Mouse (Mus musculus) forebrain, postnatal 0 days (tissue): ENCODE measurements around the gene Rtkn. TPM values are rescaled to one million over a fixed set of nuclear protein-coding genes. Genes with fewer than 3 reads are reported as not detected.
A peak's percentile ranks its signal among the peaks of the same experiment; 100 is the strongest.

ENCODE experiments used
- ATAC-seq: fragments of 200-750 bp; cut with Nextera tagmentation; 2 replicates; pipeline ENCODE4 v1.8.0; 2017; ENCODE audit warnings: mild to moderate bottlenecking, moderate library complexity
- DNase-seq: peaks from one replicate; pipeline ENCODE4 v3.0.0-alpha.2; 2015
- H3K27ac ChIP-seq: fragments of 300-500 bp; sonication (generic); 2 replicates; pipeline ENCODE4 v1.5.1; 2014; ENCODE audit warnings: low read depth, mild to moderate bottlenecking, antibody characterized with exemption, low read length, moderate library complexity, mixed read lengths
- H3K27me3 ChIP-seq: fragments of 300-500 bp; sonication (generic); 2 replicates; pipeline ENCODE4 v1.6.1; 2014; ENCODE audit warnings: mild to moderate bottlenecking, low read length, mixed read lengths; ENCODE audit not compliant: insufficient read depth
- H3K36me3 ChIP-seq: fragments of 300-500 bp; sonication (generic); 2 replicates; pipeline ENCODE4 v1.6.1; 2014; ENCODE audit warnings: mild to moderate bottlenecking, moderate library complexity; ENCODE audit not compliant: insufficient read depth
- H3K4me1 ChIP-seq: fragments of 300-500 bp; sonication (generic); 2 replicates; pipeline ENCODE4 v1.6.1; 2014; ENCODE audit warnings: antibody characterized with exemption; ENCODE audit not compliant: insufficient read depth
- H3K4me2 ChIP-seq: fragments of 300-500 bp; sonication (generic); 2 replicates; pipeline ENCODE4 v1.6.1; 2014; ENCODE audit warnings: low read depth, mild to moderate bottlenecking, moderate library complexity
- H3K4me3 ChIP-seq: fragments of 300-500 bp; sonication (generic); 2 replicates; pipeline ENCODE4 v1.5.1; 2014; ENCODE audit warnings: low read depth, low read length, mixed read lengths
- H3K9ac ChIP-seq: fragments of 300-500 bp; sonication (generic); 2 replicates; pipeline ENCODE4 v1.6.1; 2014; ENCODE audit warnings: mild to moderate bottlenecking
- H3K9me3 ChIP-seq: fragments of 300-500 bp; sonication (generic); 2 replicates; pipeline ENCODE4 v1.6.1; 2016; ENCODE audit warnings: low read length
- CTCF ChIP-seq: sonication (generic); IDR thresholded peaks from 2 replicates; pipeline ENCODE4 v1.5.1; 2016; ENCODE audit warnings: antibody characterized with exemption, control low read depth, low read depth
- WGBS: fragments of 180-500 bp; shearing (Covaris S2); extraction: QIAGEN DNeasy Blood & Tissue Kit; methylation state at CpG from one replicate; pipeline ENCODE4 v1.1.7; 2014; 5-methylcytosine and 5-hydroxymethylcytosine counted together
- polyA plus RNA-seq: library from polyadenylated mRNA; unstranded; fragments of >200 nt; fragmentation: Nextera tagmentation; extraction: Ambion mirVana; gene quantifications from 2 replicates; pipeline ENCODE4 v1.2.1, GENCODE M21; 2015
- total RNA-seq: library from RNA; depleted of rRNA; stranded (reverse); fragments of >200 nt; gene quantifications from 2 replicates; pipeline ENCODE4 v1.2.3, GENCODE M21; 2014

The Rtkn gene
- total and polyA plus RNA-seq, 2 experiments from 2014 or later = 8.1 to 19.4 TPM

DNA sequence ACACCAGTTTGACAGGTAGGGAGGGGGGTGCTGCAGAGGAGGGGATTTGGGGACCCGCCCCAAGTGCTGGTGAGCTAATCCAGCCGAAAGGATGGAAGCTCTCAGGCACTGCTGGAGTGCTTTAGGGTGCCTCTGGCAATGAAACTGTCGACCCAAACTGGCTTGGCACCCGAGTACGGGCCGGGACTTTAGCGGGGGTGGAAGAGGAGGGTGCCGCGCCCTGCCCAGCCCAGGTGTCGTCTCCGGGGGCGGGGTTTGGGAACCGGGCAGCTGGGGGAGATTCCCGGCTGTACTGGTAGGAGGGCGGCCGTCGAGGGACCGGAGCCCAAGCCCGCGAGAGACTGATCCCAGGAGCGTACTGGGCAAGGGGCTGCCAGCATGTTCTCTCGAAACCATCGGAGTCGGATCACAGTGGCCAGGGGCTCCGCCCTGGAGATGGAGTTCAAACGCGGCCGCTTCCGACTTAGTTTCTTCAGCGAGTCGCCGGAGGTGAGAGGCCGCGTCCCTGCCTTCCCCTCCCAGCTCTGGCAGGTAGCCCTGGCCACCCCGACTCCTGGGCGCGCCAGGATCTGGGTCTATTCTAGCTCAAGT, 403 bp downstream of the Rtkn start:
- H3K27me3 ChIP-seq = peaks cover 10% of the 10 kb centered on the region; the same call in 1 of the 2 replicates
- H3K4me3 ChIP-seq = no peak overlapping the region
- H3K9ac ChIP-seq = no peak overlapping the region
- H3K36me3 ChIP-seq = no peaks in the 10 kb centered on the region
- H3K9me3 ChIP-seq = no peaks in the 10 kb centered on the region
- no peak for DNase-seq
- no peak overlapping the region for H3K27ac ChIP-seq
- ATAC-seq = no peak
- H3K4me1 ChIP-seq = no peaks in the 10 kb centered on the region
- TF ChIP-seq CTCF = no peak
- peak overlapping the region; percentile 48 for H3K4me2 ChIP-seq
- 9% methylated on average over 37 of the region's 37 CpGs for WGBS

DNA sequence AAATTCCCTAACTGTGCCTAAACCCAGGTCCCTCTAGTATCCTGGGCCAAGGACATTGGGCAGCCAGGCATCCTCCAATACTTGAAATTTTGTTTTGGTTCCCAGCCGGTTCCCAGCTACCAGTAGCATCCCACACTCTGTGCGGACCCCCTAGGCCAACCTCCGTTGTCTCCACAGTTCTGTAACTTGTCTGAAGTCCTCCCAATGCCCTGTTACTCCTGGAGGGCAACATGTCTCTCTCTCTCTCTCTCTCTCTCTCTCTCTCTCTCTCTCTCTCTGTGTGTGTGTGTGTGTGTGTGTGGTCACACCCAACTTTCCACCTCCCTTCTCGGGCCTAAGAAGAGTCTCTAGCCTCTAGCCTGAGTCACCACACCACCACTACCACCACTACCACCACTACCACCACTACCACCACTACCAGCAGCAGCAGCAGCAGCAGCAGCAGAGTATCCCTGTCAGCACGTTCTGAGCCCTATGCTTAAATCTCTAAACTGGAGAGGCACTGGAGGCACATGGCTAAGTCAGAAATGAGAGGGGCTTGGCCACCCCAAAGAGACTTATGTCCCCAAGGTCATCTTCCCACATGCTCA, 1.1 kb downstream of the Rtkn start:
- Histone ChIP-seq H3K27ac (no peak overlapping the region; the same call in 1 of the 2 replicates), H3K27me3 (peaks cover 10% of the 10 kb centered on the region), H3K9me3 (no peaks in the 10 kb centered on the region), H3K36me3 (no peaks in the 10 kb centered on the region), H3K9ac (no peak overlapping the region), H3K4me2 (peak overlapping the region; percentile 48; the same call in 1 of the 2 replicates), H3K4me3 (no peak overlapping the region), H3K4me1 (no peaks in the 10 kb centered on the region)
- no peak for DNase-seq
- TF ChIP-seq CTCF = no peak
- whole genome bisulfite sequencing = 22% methylated on average over 5 of the region's 5 CpGs
- ATAC-seq = no peak

DNA sequence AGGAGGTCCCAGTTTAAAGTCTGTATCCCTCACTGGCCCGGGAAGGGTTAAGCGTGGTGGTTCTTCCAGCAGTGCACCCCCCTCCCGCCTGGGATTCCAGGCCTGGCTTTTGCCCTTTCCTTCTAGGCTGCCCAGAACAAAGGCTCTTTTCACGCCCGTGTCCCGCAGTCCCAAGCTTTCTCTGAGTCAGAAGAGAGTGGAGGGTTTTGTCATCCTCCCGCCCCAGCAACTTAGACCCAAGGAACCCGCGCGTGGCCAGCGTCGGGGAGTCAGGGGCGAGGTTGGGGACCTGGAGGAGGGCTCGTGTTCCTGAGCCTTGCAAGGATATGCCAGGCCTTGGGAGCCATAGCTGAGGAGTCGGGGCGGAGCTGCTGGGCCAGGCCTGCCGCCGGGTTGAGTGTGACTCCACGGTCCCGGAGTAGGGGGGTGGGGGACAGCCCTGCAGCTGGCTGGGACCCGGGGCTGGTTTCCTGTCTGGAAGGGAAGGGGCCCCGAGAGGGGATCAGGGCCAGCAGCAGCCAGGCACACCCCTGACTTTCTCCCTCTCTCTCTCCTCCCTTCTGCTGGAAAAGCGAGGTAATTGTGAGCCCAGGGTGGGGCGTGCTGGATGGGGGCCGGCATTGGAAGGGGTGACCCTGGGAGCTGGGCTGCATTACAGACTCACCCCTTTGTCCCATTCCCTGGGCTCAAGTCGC, 1.8 kb downstream of the Rtkn start:
- Histone ChIP-seq H3K4me1 (no peaks in the 10 kb centered on the region), H3K27me3 (peaks cover 14% of the 10 kb centered on the region), H3K4me3 (peak overlapping the region; percentile 26), H3K36me3 (no peaks in the 10 kb centered on the region), H3K9ac (peak overlapping the region; percentile 48), H3K27ac (peak overlapping the region; percentile 72), H3K9me3 (no peaks in the 10 kb centered on the region), H3K4me2 (peak overlapping the region; percentile 48)
- no peak for TF ChIP-seq CTCF
- peak; percentile 64 for ATAC-seq
- WGBS = 2% methylated on average over 26 of the region's 26 CpGs
- DNase-seq = peak; percentile 44

DNA sequence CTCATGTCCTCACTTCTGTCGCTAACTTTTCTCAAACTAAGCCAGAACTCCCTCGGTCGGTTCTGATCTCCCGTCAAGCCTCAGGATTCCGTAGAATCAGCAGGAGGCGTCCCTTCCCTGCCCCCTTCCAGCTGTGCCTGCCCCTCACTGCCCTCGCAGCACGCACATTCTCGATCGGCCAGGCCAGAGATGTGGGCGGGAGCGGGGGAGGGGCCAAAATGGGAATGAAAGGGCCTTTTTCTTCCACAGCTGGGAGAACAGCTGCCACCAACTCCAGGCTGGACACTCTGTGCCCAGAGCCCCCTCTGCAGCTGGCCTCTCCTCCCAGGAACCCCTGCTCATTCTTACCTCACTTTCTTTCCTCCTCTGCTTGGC, 2.3 kb downstream of the Rtkn start:
- Histone ChIP-seq H3K36me3 (no peaks in the 10 kb centered on the region), H3K9me3 (no peaks in the 10 kb centered on the region), H3K27ac (peak overlapping the region; percentile 72), H3K27me3 (peaks cover 14% of the 10 kb centered on the region), H3K4me3 (peak overlapping the region; percentile 26), H3K4me2 (peak overlapping the region; percentile 48), H3K4me1 (no peaks in the 10 kb centered on the region), H3K9ac (peak overlapping the region; percentile 48; the same call in 1 of the 2 replicates)
- peak; percentile 42 for DNase-seq
- peak; percentile 57 for ATAC-seq
- WGBS = 4% methylated on average over 12 of the region's 12 CpGs
- TF ChIP-seq CTCF = no peak

DNA sequence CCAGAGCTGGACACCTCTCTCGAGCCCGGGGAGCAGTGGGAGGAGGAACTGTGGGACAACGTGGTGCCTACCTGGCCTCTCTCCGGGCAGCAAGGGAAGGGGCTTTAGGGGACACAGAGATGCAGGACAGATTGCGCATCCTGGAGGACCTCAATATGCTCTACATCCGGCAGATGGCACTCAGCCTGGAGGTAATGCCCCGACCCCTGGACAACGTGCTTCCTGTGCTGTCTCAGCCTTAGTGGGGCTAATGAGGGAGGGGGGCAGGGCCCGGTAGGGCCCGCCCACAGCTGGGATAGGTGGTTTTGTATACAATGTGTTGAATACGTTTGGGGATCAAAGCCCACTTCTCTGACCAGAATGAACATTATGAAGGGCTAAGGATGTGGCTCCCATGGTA, 2.8 kb downstream of the Rtkn start:
- no peak for DNase-seq
- Histone ChIP-seq H3K9ac (0 out of 2 replicates have a peak overlapping the region, but pooled peaks have one; percentile 48), H3K4me2 (peak overlapping the region; percentile 48), H3K4me3 (0 out of 2 replicates have a peak overlapping the region, but pooled peaks have one; percentile 26), H3K4me1 (no peaks in the 10 kb centered on the region), H3K27me3 (peaks cover 14% of the 10 kb centered on the region), H3K9me3 (no peaks in the 10 kb centered on the region), H3K36me3 (no peaks in the 10 kb centered on the region), H3K27ac (peak overlapping the region; percentile 66)
- TF ChIP-seq CTCF = no peak
- 7% methylated on average over 11 of the region's 11 CpGs for WGBS
- 0 out of 2 replicates have a peak, but pooled peaks have one; percentile 5 for ATAC-seq

DNA sequence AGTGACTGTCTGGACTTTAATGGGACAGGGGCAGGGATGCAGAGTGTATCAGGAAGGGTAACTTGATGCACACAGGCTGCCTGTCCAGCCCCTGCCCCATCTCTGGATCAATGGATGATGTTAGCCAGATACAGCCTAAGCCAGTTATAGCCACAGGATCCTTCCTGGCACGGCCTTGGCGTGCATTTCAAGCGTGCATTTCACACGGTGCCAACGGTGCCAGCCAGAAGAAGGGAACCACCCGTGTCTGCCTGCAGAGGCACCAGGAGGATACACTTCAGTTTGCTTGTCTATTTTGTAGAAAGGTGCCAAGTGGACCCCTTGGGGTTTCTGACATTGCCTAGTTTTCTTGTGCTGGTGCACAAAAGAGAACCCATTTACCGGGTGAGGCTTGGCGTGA, 4.8 kb downstream of the Rtkn start:
- no peak overlapping the region for H3K9ac ChIP-seq
- WGBS = 80% methylated on average over 8 of the region's 8 CpGs
- no peaks in the 10 kb centered on the region for H3K9me3 ChIP-seq
- peaks cover 11% of the 10 kb centered on the region for H3K27me3 ChIP-seq
- no peak for TF ChIP-seq CTCF
- H3K4me2 ChIP-seq = no peak overlapping the region
- ATAC-seq (no peak), DNase-seq (no peak)
- no peak overlapping the region for H3K4me3 ChIP-seq
- no peaks in the 10 kb centered on the region for H3K4me1 ChIP-seq
- no peaks in the 10 kb centered on the region for H3K36me3 ChIP-seq
- H3K27ac ChIP-seq = no peak overlapping the region

DNA sequence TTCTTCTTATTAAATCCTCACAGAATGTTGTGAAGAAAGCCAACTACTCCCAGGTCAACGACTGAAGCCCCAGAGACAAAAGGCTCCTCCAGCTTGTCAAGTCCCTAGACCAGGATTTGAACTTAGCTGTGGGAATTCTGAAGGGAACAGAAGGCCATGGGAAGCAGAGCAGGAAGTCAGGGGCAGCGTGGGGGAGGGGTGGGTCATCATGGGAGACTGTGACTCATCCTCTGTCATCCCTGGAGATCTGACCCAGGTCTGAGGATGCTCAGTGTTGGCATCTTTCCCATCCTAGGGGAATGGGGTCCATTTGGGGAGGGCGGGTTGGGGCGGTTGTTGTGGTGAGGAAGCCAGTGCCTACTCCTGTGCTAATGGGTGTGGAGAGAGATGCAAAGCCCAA, 6.4 kb downstream of the Rtkn start:
- Histone ChIP-seq H3K27me3 (peaks cover 4% of the 10 kb centered on the region), H3K9ac (peak overlapping the region; percentile 65), H3K4me2 (peak overlapping the region; percentile 66), H3K9me3 (no peaks in the 10 kb centered on the region), H3K4me1 (no peaks in the 10 kb centered on the region), H3K36me3 (no peaks in the 10 kb centered on the region), H3K4me3 (peak overlapping the region; percentile 34), H3K27ac (no peak overlapping the region)
- ATAC-seq (no peak), DNase-seq (no peak)
- no peak for TF ChIP-seq CTCF
- 30% methylated on average over 4 of the region's 4 CpGs for WGBS
